Mouse (Mus musculus): ENCODE data around the gene Fosl1. TPM values are rescaled to one million over a fixed set of nuclear protein-coding genes. Genes with fewer than 3 reads are reported as not detected.

The Fosl1 gene
- polyA plus RNA-seq, 1 experiment from 2014 or later: 0.54 TPM

DNA sequence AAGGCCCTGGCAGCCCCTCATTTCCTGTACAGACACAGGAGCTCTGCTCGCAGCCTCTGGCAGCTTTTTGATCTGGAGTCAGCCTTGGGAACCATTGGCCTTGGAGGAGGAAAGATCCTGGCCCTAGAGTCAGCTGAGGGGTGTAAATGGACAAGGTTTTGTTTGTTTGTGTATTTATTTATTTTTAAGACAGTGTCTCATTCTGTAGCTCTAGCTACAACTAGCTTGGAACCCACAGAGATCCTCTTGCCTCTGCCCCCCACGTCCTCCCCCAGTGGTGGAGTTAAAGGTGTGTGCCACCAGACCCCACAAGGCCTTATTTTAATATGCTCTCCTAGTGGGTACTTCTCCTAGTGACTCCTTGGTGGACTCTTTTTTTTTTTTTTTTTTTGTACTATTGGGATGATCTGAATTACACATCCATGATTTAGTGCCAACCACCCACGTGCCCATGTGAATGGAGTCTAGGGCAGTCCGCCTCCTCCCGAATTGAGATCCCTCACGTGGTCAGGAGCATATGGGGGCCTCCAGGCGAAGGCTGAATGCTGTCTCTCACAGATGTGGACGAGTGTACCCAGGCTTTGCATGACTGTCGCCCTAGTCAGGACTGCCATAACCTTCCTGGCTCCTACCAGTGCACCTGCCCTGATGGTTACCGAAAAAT is 29.8 kb downstream of the Fosl1 start:
- 76% methylated on average over 10 of the region's 10 CpGs for WGBS
- Histone ChIP-seq H3K4me1 (ENCODE audit: insufficient read depth, low read length) (peaks cover 21% of the 10 kb centered on the region), H3K9me3 (ENCODE audit: low read length) (no peaks in the 10 kb centered on the region), H3K27ac (ENCODE audit: low read length) (no peak overlapping the region), H3K9ac (replicated peaks; ENCODE audit: low read length) (no peak overlapping the region), H3K36me3 (ENCODE audit: insufficient read depth, low read length) (peaks cover 35% of the 10 kb centered on the region), H3K4me3 (ENCODE audit: low read length) (no peak overlapping the region), H3K27me3 (ENCODE audit: insufficient read depth, low read length) (no peaks in the 10 kb centered on the region), H3K4me2 (replicated peaks; ENCODE audit: low read depth, low read length) (no peak overlapping the region)
- ATAC-seq (ENCODE audit: low FRiP score, low TSS enrichment): no peak

DNA sequence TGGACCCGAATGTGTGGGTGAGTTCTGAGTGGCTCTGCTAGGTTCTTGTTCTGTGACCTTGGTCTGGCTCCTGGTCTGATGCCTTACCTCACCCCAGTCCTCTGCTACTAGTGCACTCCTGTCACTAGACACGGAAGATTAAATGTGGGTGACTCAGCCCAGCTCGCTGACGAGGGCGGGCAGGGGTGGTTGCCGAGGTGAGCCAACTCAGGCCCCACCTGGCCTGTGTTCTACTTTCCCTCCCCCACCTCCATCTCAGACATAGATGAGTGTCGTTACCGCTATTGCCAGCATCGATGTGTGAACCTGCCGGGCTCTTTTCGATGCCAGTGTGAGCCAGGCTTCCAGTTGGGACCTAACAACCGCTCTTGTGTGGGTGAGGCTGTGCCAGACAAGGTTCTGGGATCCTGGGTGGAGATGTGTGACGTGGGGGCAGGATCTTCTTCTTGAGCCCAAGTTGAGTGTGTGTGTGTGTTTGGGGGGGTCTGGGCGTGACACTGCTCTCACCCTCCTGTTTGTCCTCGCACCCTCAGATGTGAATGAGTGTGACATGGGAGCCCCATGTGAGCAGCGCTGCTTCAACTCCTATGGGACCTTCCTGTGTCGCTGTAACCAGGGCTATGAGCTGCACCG is 30.4 kb downstream of the Fosl1 start:
- Histone ChIP-seq H3K4me2 (replicated peaks; ENCODE audit: low read depth, low read length) (no peak overlapping the region), H3K36me3 (ENCODE audit: insufficient read depth, low read length) (peaks cover 41% of the 10 kb centered on the region), H3K27ac (ENCODE audit: low read length) (no peak overlapping the region), H3K9me3 (ENCODE audit: low read length) (no peaks in the 10 kb centered on the region), H3K4me3 (ENCODE audit: low read length) (no peak overlapping the region), H3K4me1 (ENCODE audit: insufficient read depth, low read length) (peaks cover 21% of the 10 kb centered on the region), H3K9ac (replicated peaks; ENCODE audit: low read length) (no peak overlapping the region), H3K27me3 (ENCODE audit: insufficient read depth, low read length) (no peaks in the 10 kb centered on the region)
- WGBS: 86% methylated on average over 18 of the region's 18 CpGs
- ATAC-seq (ENCODE audit: low FRiP score, low TSS enrichment): no peak

DNA sequence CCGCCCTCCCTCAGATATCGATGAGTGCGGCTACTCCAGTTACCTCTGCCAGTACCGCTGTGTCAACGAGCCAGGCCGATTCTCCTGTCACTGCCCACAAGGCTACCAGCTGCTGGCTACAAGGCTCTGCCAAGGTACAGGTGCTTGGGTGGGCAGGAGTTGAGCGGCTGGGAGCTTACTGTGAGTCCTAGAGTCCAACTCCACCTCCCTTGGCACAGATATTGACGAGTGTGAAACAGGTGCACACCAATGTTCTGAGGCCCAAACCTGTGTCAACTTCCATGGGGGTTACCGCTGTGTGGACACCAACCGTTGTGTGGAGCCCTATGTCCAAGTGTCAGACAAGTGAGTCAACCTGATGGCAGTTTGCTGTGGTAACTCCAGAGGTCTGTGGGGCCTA is 32.7 kb downstream of the Fosl1 start:
- no peaks in the 10 kb centered on the region for H3K27me3 ChIP-seq (ENCODE audit: insufficient read depth, low read length)
- H3K4me2 ChIP-seq (replicated peaks; ENCODE audit: low read depth, low read length): no peak overlapping the region
- H3K4me3 ChIP-seq (ENCODE audit: low read length): no peak overlapping the region
- no peak overlapping the region for H3K27ac ChIP-seq (ENCODE audit: low read length)
- no peak overlapping the region for H3K9ac ChIP-seq (replicated peaks; ENCODE audit: low read length)
- ATAC-seq (ENCODE audit: low FRiP score, low TSS enrichment): no peak
- peaks cover 14% of the 10 kb centered on the region for H3K4me1 ChIP-seq (ENCODE audit: insufficient read depth, low read length)
- H3K36me3 ChIP-seq (ENCODE audit: insufficient read depth, low read length): peaks cover 63% of the 10 kb centered on the region
- no peaks in the 10 kb centered on the region for H3K9me3 ChIP-seq (ENCODE audit: low read length)
- 86% methylated on average over 10 of the region's 10 CpGs for WGBS

DNA sequence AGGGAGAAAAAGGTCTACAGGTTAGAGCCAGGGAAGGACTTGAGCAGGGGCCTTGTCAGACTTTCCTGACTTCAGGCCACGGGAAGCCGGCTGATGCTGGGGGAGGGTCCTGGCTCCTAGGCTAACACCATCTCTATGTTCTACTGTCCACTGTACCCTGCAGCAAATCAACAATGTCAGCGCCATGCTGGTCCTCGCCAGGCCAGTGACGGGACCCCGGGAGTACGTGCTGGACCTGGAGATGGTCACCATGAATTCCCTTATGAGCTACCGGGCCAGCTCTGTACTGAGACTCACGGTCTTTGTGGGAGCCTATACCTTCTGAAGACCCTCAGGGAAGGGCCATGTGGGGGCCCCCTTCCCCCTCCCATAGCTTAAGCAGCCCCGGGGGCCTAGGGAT is 34.1 kb downstream of the Fosl1 start:
- ATAC-seq (ENCODE audit: low FRiP score, low TSS enrichment): no peak
- no peaks in the 10 kb centered on the region for H3K9me3 ChIP-seq (ENCODE audit: low read length)
- H3K27ac ChIP-seq (ENCODE audit: low read length): no peak overlapping the region
- H3K36me3 ChIP-seq (ENCODE audit: insufficient read depth, low read length): peaks cover 71% of the 10 kb centered on the region
- no peak overlapping the region for H3K9ac ChIP-seq (replicated peaks; ENCODE audit: low read length)
- no peak overlapping the region for H3K4me2 ChIP-seq (replicated peaks; ENCODE audit: low read depth, low read length)
- peaks cover 6% of the 10 kb centered on the region; the same call in 1 of the 2 replicates for H3K4me1 ChIP-seq (ENCODE audit: insufficient read depth, low read length)
- 92% methylated on average over 10 of the region's 10 CpGs for WGBS
- no peak overlapping the region for H3K4me3 ChIP-seq (ENCODE audit: low read length)
- H3K27me3 ChIP-seq (ENCODE audit: insufficient read depth, low read length): no peaks in the 10 kb centered on the region

DNA sequence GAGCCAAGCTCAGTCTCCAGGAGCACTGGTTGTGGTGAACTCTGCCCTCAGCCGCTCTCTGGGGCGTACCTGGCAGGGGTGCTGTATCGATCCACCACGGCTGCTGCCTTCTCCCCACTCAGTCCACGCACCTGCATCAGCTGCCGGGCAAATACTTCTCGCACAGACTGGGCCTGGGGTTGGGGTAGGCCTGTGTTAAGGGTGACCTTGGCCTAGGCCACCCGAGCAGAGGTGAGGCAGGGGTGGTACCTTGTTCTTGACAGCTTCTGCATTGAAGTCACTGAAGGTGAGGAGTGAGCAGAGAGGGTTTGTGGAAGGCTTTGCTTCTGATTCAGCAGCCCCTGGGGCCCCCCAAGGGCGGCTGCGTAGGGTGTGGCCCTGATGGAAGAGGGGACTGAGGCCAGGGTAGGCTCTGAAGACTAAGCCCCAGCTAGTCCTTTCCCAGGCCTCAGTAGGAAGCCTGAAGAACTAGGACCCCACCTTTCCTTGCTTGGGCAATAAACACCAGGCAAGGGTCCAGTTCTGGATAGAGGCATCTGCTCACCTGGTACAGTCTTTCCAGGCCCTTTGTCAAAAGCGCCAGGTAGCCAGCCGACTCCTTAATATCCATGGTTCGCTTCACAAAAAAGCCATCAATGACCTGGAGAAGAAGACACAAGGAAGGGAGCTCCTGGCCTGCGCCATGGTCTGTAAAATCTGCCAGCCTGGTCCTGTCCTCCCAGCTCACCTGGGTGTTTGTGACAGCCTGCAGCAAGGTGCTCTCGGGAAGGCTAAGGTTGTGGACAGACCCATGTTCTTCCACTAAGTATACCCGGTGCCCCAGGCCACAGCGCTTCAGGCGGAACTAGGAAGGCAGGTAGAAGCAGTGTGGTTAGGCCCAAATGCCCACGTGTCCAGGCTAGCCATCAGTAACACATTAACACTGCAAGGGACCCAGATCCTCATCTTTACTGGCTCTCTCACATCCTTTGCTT is 36.3 kb downstream of the Fosl1 start:
- Histone ChIP-seq H3K4me1 (ENCODE audit: insufficient read depth, low read length) (peaks cover 10% of the 10 kb centered on the region), H3K27ac (ENCODE audit: low read length) (no peak overlapping the region), H3K36me3 (ENCODE audit: insufficient read depth, low read length) (peaks cover 64% of the 10 kb centered on the region), H3K27me3 (ENCODE audit: insufficient read depth, low read length) (no peaks in the 10 kb centered on the region), H3K4me2 (replicated peaks; ENCODE audit: low read depth, low read length) (no peak overlapping the region), H3K9me3 (ENCODE audit: low read length) (no peaks in the 10 kb centered on the region), H3K4me3 (ENCODE audit: low read length) (no peak overlapping the region), H3K9ac (replicated peaks; ENCODE audit: low read length) (no peak overlapping the region)
- WGBS: 91% methylated on average over 19 of the region's 19 CpGs
- ATAC-seq (ENCODE audit: low FRiP score, low TSS enrichment): no peak

DNA sequence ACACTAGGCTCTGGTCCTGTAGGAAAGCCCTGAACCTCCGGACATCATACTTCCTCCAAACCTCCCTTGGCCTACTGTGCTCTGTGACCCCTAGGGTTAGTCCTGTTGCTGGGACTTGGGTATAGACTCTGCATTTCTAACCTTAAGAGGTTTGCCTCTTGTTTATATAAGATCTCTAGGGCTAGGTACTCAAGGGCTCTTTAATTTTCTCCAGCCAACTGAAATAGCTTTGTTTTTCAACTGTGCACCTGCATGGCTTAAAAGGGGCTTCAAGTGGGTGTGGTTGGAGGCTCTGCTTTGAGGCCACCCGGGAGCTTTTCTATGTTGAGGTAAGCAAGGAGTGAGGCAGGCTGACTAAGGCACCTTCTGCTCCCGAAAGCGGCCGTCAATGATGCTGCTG is 37.1 kb downstream of the Fosl1 start:
- Histone ChIP-seq H3K4me1 (ENCODE audit: insufficient read depth, low read length) (peaks cover 14% of the 10 kb centered on the region), H3K27me3 (ENCODE audit: insufficient read depth, low read length) (no peaks in the 10 kb centered on the region), H3K9ac (replicated peaks; ENCODE audit: low read length) (no peak overlapping the region), H3K4me3 (ENCODE audit: low read length) (no peak overlapping the region), H3K9me3 (ENCODE audit: low read length) (no peaks in the 10 kb centered on the region), H3K4me2 (replicated peaks; ENCODE audit: low read depth, low read length) (no peak overlapping the region), H3K27ac (ENCODE audit: low read length) (no peak overlapping the region), H3K36me3 (ENCODE audit: insufficient read depth, low read length) (peaks cover 60% of the 10 kb centered on the region)
- 91% methylated on average over 5 of the region's 5 CpGs for WGBS
- no peak for ATAC-seq (ENCODE audit: low FRiP score, low TSS enrichment)

DNA sequence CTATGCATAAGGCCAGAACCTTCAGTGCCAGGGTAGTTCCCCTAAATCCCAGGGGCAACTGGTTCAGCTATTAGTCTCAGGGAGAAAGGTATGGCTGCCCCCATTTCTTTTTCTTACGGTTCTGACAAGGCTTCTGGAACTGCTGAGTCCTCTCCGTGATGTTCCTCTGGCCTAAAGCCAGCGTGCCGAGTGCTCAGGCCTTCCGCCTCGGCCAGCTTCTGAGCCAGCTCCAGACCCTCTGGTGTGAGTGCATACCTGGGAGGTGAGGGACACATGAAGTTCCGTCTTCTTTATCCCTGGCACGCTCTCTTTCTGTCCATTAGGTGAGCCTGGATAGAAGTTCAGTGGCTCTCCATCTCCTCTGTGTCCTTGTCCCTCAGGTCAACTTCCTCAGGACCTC is 38.0 kb downstream of the Fosl1 start:
- no peaks in the 10 kb centered on the region for H3K27me3 ChIP-seq (ENCODE audit: insufficient read depth, low read length)
- H3K4me3 ChIP-seq (ENCODE audit: low read length): no peak overlapping the region
- no peaks in the 10 kb centered on the region for H3K9me3 ChIP-seq (ENCODE audit: low read length)
- 89% methylated on average over 8 of the region's 8 CpGs for WGBS
- H3K27ac ChIP-seq (ENCODE audit: low read length): no peak overlapping the region
- H3K36me3 ChIP-seq (ENCODE audit: insufficient read depth, low read length): peaks cover 51% of the 10 kb centered on the region
- no peak overlapping the region for H3K4me2 ChIP-seq (replicated peaks; ENCODE audit: low read depth, low read length)
- H3K4me1 ChIP-seq (ENCODE audit: insufficient read depth, low read length): peaks cover 19% of the 10 kb centered on the region
- ATAC-seq (ENCODE audit: low FRiP score, low TSS enrichment): no peak
- no peak overlapping the region for H3K9ac ChIP-seq (replicated peaks; ENCODE audit: low read length)

DNA sequence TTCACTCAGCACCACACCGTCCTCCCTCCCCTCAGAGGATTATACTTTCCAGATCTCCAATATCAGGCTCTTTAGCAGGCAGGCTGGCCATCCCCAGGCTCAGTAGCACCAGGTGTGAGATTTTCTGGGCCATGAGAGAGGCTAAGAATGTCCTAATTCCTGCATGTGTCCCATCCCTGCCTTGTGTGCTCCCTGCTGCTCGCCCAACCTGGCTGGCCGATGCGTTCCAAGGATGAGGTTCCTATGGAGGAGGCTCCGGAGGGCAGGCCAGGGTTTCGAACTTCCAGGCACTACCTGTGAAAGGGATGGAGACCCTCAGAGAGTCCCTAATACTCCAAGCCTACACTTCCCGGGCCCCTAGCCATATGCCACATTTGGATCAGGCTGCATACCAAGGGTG is 38.5 kb downstream of the Fosl1 start:
- WGBS: 90% methylated on average over 7 of the region's 7 CpGs
- peaks cover 47% of the 10 kb centered on the region for H3K36me3 ChIP-seq (ENCODE audit: insufficient read depth, low read length)
- no peak overlapping the region for H3K27ac ChIP-seq (ENCODE audit: low read length)
- H3K4me3 ChIP-seq (ENCODE audit: low read length): no peak overlapping the region
- H3K9ac ChIP-seq (replicated peaks; ENCODE audit: low read length): no peak overlapping the region
- H3K4me1 ChIP-seq (ENCODE audit: insufficient read depth, low read length): peaks cover 19% of the 10 kb centered on the region
- no peak for ATAC-seq (ENCODE audit: low FRiP score, low TSS enrichment)
- no peaks in the 10 kb centered on the region for H3K27me3 ChIP-seq (ENCODE audit: insufficient read depth, low read length)
- H3K4me2 ChIP-seq (replicated peaks; ENCODE audit: low read depth, low read length): no peak overlapping the region
- H3K9me3 ChIP-seq (ENCODE audit: low read length): no peaks in the 10 kb centered on the region

DNA sequence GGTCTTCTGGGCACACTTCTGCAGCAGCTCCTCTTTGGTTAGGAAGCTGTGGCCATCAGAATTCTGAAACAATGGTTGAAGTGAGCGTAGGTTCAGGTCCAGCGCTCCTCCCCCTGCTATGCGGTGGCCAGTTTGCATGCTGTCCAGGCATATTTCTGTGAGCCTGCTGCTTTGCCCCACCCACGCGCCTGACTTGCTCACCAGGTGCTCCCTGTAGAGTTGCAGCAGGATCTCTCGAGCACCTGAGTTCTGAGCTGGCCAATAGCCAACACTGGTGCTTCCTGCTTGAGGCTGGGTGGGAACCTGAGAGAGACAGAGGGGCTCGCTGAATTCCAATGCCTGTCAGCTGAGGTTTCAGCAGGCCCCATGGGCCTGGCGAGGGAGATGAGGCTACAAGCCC is 38.9 kb downstream of the Fosl1 start:
- H3K27ac ChIP-seq (ENCODE audit: low read length): no peak overlapping the region
- 63% methylated on average over 8 of the region's 8 CpGs for WGBS

More for the DNA sequence above, 38.9 kb downstream of the Fosl1 start:
- H3K9me3 ChIP-seq (ENCODE audit: low read length): no peaks in the 10 kb centered on the region
- no peak overlapping the region for H3K4me2 ChIP-seq (replicated peaks; ENCODE audit: low read depth, low read length)
- no peak overlapping the region for H3K9ac ChIP-seq (replicated peaks; ENCODE audit: low read length)
- ATAC-seq (ENCODE audit: low FRiP score, low TSS enrichment): no peak
- H3K27me3 ChIP-seq (ENCODE audit: insufficient read depth, low read length): no peaks in the 10 kb centered on the region
- no peak overlapping the region for H3K4me3 ChIP-seq (ENCODE audit: low read length)
- peaks cover 19% of the 10 kb centered on the region for H3K4me1 ChIP-seq (ENCODE audit: insufficient read depth, low read length)
- peaks cover 43% of the 10 kb centered on the region for H3K36me3 ChIP-seq (ENCODE audit: insufficient read depth, low read length)
